Mouse (Mus musculus) regulatory T cell (primary cell): Measurements from ENCODE around the gene AC109138.7.
"Not testable (repeated sequence)": the region's sequence is repeated elsewhere in the genome, so short reads cannot be mapped to it uniquely, and the experiment has no call there.

Experiments used
- in situ Hi-C: fragments of 300-600 bp; cut with MboI, MseI; formaldehyde crosslinking; loops from one replicate; pipeline ENCODE4 v1.15.1; 2025; ENCODE audit warnings: high pct_unique_total_duplicates

Gene AC109138.7

DNA sequence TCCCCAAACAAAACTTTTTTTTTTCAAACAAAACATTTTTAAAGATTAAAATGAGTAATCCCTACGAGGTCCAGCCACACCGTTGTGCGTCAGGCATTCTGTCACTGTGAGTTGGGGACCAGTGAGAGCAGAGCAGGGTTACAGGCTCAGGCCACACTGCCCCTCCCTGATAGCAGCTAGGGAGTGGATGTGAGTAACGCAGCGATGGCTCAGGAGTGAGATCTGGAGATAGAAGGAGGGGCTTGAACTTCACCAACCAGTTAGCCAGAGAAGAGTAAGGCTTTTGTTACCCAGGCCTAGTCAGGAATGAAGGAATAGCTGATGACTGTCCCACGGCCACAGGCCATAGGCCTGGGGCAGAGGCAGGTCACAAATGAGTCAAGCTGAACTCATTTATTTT is 30.6 kb downstream of the AC109138.7 start:
- in situ Hi-C loops = no loop called here

DNA sequence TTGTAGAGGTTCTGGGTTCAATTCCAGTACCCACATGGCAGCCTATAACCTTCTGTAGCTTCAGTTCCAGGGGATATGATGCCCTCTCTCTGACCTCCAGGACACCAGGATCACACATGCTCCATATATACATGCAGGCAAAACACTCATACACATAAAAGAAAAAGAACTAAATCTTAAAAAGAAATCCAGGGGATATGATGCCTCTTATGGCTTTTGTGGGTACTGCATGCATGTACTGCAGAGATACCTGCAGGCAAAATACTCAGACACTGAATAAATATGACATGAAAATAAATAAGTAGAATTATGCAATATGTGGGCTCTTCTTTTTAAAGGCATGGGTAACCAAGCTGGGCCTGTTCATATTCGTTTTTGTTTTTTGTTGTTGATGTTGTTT is 32.9 kb downstream of the AC109138.7 start:
- in situ Hi-C loops = no loop called here

DNA sequence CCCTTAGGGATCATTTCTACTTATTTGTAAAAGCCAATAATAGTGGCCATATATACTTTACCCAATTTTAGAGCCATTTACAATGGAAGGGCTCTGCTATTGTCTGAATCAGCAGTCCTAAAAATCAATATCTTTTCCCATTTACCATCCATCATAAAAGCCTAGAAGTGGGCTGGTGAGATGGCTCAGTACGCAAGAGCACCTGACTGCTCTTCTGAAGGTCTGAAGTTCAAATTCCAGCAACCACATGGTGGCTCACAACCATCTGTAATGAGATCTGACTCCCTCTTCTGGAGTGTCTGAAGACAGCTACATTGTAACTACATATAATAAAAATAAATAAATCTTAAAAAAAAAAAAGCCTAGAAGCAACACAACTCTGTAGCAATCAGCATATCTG is 34.5 kb downstream of the AC109138.7 start:
- in situ Hi-C loops = not testable (repeated sequence)

DNA sequence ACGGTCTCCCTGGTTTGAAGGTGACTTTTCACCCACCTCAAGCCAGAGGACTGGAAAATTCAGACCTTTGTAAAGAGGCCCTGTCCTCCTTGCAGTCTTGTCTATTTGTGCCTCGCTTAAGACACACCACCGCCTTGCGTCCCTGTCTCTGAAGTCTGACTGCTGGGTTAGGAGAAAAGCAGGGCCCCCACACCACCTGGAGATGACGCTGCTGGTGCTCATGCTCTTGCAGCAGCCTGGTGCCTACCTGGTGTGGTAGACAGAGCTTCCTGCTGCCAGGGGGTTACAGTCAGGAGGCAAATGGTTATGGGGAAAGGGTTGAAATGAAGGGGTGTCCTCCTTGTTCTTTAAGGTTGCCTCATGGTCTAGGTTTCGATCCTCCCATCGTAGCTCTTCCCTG is 40.1 kb downstream of the AC109138.7 start:
- in situ Hi-C loops = no loop called here

DNA sequence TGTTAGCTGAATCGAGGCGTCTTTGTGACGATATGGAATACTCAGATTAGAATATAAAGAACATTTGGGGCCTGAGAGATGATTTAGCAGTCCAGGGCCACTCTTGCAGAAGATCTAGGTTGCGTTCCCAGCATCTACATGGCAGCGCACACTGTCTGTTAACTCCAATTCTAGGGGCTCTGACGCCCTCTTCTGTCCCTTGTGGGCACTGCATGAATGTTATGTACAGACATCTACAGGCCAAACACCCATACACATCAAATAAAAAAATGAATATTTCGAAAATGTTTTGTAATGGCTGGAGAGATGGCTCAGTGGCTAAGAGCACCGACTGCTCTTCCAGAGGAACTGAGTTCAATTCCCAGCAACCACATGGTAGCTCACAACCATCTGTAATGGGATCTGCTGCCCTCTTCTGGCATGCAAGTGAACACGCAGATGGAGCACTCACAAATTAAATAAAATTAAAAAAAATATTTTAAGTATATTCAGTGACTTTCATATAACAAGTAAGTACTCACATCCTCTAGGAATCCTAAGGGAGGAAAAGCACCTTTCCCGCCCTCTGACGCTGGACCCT is 41.5 kb downstream of the AC109138.7 start:
- in situ Hi-C loops = loop anchor here (5.0 kb wide), 1 partner anchor 57 kb away; no protein-coding TSS in a partner anchor

DNA sequence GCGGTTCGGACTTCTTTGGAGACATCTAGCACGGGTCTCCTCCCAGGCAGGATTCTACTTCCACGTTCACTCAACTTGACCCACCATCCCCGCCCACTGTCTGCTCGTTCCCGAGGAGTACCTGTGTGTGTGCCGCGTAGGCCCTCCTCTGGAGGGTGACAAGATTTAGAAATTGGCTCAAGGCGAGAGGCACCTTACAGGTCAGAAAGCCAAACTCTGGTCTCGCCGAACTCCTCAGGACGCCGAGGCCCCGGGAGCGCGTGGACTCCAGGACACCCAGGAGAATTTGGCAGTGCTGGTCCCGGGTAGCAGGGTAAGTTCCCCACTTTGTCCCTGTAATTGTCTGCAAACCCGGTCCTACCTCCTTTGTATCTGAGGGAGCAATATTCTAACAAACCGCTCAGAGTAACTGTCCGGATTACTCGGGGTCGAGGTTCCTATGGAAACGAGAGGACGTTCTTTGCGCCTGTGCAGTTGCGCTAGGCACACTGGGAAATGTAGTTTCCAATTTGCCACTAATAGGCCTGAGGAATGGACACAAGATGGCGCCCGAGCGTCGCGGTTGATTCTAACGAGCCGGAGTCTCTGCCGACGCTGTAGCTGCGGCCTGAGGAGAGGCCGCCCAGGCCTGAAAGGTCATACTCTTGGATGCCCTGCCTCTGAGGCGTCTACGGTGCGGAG is 43.2 kb downstream of the AC109138.7 start:
- in situ Hi-C loops = loop anchor here (5.0 kb wide), 1 partner anchor 55 kb away; no protein-coding TSS in a partner anchor

DNA sequence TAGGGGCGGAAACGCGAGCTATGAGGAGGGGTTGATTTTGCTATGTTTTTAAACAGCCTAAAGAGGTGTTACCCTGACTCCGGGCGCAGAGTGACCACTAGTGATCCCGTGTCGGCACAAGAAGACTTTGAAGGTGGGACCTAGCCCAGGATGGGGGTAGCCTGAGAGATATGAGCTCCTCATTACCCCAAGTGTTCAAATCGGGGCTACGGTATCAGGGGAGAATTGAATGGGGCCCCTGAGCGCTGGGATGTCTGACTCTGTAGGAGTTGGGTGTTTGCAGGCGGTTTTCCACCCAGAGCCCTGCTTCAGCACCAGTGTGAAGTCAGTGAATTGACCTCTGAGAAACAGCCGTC is 43.7 kb downstream of the AC109138.7 start:
- in situ Hi-C loops = loop anchor here (5.0 kb wide), 1 partner anchor 54 kb away; no protein-coding TSS in a partner anchor

DNA sequence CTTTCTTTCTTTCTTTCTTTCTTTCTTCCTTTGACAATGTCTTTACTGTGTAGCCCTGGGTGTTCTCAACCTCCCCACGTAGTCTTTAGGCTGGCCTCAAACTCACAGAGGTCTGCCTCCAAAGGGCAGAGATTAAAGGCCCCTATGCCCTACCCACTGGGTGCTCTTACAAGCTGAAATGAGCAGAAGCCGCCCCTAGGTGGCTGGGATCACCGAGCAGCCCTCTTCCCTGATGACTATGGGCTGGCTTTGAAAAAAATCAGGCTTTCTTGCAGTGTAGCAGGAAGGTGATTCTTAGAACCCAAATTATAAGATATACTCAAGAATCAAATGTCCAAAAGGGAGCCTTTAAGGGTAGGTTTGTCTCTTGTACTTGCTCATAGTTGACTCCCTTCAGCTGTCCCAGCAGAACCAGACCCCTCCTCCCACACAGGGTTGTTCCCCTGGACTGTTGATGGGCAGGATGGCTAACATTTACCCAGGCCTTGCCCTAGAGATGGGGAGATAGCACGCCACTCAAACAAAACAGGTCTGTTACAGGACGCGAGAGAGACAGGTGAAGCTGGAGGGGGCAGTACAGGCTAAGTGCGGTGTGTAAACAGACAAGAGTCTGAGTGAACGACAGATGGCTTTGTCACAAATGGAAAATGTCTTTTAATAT is 47.0 kb downstream of the AC109138.7 start:
- in situ Hi-C loops = no loop called here

DNA sequence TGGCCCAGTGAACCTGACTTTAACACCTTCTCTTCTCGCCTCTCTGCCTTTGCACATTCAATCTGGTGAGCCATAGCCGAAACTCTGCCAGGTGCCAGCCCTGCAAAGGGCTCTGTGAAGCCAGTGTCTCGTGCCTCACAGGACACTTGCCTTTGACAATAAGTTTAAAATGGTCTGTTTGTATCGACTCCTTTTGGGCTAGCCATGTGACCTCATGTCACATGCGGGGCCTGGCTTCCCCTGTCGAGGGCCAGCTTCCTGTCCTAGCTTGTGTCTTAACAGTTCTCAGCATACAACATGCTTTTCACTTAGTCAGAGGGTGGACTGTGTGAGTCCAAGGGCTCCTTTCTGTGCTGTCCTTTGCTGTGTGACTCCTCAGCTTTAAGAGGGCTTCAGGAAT is 48.6 kb downstream of the AC109138.7 start:
- in situ Hi-C loops = no loop called here

DNA sequence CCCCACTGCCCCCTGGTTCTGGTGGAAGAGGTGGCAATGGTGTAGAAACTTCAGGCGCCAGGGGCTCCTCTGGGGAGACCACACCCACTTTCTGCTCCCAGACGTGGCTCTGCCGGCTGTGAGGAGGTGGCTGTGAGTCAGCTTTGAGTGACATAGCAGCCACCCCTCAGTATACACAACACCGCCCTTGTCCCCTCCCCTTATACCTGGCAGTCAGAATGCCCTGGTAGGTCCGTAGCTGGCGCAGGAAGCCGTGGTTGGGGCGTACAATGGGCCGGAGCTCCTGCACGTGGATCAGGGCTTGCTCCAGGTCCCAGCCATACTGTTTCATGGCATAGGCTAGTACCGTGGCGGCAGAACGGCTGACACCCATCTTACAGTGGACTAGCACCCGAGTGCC is 49.5 kb downstream of the AC109138.7 start:
- in situ Hi-C loops = no loop called here

DNA sequence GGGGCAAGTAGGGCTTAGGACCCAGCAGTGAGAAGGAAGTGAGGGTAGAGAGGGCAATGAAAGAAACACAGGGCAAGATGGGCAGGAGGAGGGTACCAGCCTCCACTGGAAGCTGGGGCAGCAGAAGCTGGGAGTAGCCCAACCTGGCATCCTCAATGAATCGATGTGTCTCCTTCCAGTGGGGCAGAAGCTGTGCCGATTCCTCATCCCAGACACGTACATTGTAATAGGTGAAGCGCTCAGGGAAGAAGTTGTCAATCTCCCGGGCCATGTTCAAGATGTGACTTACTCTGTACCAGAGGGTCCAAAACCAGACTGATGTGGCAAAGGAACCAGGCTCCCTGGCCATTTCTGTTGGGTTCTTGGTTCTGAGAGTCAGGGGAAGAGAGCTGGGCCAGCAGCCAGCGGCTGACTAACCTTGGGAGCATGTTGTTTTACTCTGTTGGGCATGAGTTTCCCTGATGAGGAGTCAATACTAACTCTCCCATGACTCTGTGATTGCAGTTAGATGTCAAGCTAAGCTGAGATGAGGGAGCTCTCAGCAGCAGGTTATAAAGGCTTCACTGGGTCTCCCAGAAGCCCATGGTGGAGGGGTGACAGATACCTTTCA is 50.1 kb downstream of the AC109138.7 start:
- in situ Hi-C loops = no loop called here

DNA sequence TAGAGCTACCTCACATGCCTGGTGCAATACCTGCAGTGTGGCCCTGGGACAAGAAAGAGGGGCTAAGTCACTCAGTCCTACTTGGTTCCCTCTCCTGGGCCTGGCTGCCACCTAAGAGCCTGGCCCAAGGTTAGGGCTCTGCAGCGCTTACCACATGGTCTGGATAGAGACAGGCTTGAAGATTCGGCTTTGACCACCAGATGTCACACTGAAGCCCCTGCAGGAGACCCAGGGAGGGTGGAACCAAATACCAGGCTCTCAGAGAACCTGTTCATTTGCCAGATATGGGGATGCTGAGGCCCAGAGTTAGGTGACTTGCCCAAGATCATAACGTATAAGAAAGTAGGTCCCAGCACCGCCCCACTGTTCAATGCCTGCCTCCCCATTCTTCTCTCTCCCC is 51.8 kb downstream of the AC109138.7 start:
- in situ Hi-C loops = no loop called here

DNA sequence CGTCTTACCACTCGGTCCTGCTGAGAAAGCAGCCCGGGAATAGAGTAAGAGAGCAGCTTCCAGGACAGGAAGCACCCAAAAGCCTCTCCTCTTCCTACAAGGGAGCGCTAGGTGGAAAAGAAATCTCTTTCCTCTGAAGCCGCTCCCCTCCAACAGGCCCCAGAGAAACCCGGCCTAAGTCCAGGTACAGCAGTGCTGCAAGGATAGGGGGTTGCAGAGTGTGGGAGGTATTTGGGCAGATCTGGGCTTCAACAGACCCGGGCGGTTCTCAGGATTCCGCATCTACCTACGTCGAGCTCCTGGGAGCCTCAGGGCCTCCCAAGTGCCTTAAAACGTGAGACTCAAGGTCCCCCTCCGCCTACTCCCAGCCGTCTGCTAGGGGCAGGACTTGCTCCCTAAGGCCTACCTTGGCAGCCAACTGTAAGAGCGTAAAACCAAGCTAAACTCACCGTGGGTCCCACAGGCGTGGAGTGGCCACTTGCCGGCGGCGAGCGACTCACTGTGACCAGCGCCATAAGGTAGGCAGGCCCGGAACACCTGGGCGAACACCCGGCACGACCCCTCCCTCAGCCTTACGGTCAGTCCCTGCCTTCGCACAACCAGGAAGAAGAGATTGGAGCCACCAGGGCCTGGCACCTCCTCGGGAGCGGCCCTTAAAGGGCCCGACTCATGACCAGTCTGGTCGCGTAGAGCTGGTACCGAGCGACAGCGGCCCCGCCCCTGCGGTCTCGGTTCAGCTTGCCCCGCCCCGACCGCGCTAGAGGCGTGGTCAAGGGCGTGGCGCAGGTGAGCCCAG is 54.6 kb downstream of the AC109138.7 start, which contains the start of gene Ssh3:
TSS of gene Ssh3 (minus strand) at position 615 of the 796 bp plus-strand sequence.
- in situ Hi-C loops = no loop called here

DNA sequence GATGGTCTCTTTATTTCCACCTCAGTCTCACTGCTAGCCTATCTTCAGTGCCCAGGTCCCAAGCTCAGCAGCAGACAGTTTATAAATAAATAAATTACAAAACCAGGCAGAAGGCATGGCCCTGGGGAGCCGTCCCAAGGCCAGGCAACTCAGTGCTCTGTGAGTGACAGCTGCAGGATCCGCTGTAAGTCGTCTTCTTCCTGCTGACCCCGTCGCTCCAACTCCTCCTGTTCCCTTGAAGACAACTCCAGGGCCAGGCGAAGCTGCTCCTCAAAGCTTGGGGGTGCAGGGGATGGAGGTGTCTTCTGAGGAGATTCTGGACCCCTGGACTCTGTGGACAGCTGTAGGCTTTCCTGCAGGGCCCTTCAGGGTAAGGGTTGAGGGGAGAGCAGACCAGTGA is 56.0 kb downstream of the AC109138.7 start:
- in situ Hi-C loops = no loop called here

DNA sequence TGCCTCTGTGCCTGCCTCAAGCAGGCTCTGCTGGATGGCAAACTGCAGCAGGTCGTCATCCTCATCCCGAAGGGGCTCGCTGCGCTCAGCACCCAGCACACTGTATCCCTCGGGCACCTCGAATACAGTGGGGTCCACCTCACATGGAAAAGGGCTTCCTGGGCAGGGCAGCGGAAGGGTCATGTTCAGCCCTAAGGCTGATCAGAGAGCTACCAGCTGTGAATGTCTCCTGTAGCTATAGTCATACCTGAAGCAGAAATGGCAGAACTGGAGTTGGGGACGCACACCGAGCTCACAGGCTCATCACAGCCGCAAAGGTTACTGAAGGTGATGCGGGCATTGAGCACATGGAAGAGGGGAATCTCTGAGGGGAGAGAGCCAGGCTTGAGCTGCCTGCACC is 56.8 kb downstream of the AC109138.7 start:
- in situ Hi-C loops = no loop called here

DNA sequence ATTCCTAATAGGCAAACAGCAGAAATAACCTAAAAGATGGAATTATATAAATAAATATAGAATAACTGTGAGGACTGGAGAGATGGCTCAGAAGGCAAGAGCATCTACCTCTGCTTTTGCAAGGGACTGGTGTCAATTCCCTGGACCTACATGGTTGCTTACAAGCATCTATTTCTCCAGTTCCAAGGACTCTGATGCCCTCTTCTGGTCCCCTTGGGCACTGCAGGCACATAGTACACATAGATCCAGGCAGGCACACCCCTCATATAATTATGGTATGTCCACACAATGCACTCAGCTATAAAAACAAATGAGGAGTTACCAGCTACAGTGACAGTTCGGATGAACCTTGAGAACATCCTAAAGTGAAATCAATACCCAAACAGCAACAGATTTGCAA is 65.3 kb downstream of the AC109138.7 start:
- in situ Hi-C loops = no loop called here

DNA sequence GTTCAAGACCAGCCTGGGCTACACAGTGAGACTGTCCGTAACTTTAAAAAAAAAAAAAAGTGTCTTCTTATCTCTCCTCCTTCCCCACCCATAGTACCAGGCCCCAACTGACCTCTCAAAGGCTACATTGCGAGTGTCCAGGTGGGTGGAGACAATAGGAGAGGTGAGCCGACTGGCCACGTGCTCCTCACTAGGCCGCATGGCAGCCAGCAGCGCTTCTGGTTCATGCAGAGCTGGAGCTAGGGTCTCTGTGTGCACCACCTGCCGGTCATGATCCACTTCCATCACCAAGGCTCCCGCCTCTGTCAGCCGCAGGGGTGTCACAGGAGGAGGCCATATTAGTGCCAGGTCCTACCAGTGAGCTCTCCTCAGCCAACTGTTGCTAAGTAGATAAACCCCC is 66.3 kb downstream of the AC109138.7 start:
- in situ Hi-C loops = no loop called here
